Mouse (Mus musculus) cerebellum, postnatal 10 days (tissue): ENCODE results near the gene Dnaja4.

ENCODE experiments used
- DNase-seq, 2 experiments: peaks; one replicate each; pipeline ENCODE4 v3.0.0; 2021; ENCODE audit warnings: mixed read lengths in 2 of 2

The Dnaja4 gene

DNA sequence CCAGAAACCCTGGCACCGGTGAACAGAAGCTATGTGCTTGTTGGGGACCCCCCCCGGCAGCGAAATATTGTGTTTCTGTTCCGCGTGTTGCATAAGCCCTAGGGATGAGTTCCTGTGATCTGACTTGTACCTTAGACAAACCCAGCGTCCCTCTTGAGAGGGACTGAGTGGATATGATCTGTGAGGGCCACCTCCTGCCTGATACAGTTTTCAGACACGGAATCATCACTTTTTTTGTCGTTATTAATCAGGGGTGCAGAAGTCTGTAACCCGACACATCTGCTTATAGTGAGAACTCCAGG, 1.5 kb downstream of the Dnaja4 start:
- no peak for DNase-seq

DNA sequence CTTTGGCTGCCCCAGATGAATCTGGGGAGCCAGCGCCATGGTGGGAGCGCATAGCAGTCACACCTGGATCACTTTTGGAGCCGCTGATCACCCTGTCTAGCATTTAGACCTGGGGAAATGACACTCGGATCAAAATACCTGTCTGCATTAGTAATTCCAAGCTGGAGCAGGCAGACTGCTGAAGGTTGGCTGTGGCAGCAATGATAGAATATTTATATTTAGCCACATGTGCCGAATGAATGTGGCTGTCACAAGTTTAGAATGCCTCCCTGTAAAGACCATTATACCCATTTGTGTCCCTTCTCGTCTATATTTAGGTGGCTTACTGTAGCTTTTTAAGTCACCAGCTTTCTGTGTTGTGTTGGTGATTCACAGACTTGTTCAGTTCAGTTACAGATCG, 2.1 kb downstream of the Dnaja4 start:
- DNase-seq = no peak

DNA sequence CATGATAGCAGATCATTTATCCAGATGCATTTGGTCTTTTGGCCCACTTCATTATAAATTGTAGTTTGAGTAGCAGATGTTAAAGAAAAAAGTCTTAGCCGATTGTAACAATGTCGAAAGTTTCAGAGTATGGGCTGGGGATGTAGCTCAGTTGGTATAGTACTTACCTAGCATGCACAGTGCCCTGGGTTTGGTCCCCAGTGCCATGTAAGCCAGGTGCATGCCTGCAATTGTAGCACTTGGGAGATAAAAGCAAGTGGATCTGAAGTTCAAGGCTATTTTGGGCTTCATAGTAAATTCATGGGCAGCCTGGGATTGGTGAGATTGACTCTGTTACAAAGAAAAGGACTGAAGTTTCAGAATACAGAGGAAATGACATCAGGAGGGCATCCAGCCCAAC, 3.9 kb downstream of the Dnaja4 start:
- no peak for DNase-seq

DNA sequence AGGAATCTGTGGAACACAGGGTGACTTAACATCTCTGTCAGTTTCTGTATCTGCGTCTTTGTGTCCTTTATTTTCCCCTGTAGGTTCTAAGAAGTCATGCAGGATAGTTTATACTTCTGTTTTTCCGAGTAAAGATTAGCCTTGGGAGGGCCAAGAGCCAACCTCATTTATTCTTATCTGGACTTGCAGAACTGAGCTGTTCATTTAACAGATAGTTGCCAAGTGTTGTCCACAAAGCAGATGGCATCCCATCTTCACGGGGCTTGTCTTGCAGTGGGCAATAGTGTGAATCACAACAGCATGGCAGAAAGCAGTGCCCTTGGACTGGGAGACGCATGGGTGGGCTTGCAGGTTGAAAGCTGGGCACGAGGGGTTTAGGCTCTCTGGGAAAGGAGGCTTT, 5.7 kb downstream of the Dnaja4 start:
- no peak for DNase-seq

DNA sequence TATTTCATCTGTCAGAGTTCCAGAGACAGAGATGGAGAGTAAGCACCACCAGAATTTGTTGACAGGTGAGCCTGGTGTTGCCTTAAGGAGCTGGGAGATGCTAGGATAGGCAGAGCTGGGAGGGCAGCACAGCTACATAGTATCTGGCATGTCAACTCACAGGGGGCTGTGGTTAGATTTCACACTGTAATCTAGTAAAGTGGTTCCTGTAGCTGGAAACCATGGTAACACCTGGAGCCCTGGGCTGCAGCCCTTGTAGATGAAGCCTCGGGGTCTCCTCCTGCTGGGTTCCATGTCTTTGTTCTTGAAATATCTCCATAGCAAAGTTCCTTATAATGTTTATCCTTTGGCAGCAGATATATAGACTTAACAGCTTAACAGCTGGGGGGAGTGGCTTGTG, 6.9 kb downstream of the Dnaja4 start:
- DNase-seq = no peak

DNA sequence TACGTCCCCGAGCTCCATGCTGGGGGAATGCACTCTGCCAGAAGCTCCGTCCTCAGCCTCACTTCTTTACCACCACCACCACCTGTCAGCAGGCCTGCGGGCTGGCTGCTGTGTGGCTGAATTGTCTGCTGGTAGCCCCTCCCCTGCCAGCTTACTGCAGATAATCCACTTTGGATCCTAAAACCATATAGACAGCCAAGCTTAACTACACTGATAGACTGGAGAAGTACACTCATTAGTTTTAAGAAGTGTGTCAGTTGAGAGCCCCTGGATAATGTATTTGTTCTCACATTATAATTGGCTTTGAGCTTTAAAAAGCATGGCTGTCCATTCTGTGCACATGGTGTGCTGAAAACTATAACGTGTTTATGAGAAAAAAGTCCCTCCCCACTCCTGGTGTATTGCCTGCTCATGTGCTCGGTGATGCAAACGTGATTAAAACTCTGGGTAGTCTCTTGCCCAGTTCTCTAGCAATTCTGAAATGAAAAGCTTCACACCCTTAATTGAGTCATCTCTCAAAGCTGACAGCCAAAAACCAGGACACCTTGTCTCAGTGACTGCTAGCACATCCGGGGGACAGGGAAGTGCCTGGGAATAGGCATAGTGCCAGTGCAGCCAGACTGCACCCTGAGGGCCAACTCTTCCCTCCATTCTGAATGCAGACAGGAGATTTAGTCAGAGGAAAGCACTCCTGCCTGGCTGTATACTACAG, 8.8 kb downstream of the Dnaja4 start:
- DNase-seq = peak; percentile 43 to 60

DNA sequence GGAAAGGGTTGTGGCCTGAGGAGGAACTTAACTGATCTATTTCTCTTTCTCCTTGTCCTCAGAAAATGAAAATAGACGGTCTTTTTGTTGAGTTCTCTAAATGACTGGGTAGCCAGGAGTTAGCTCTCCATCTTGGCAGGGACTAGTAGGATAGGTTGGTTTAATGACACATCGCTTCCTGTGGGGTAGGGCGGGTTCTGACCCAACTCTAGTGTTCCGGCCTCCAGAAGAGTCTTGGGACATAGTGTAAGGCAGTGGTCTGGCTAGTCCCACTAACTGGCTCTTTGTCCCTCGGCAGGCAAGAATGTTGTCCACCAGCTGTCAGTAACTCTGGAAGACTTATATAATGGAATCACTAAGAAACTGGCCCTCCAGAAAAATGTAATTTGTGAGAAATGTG, 9.4 kb downstream of the Dnaja4 start:
- no peak for DNase-seq

DNA sequence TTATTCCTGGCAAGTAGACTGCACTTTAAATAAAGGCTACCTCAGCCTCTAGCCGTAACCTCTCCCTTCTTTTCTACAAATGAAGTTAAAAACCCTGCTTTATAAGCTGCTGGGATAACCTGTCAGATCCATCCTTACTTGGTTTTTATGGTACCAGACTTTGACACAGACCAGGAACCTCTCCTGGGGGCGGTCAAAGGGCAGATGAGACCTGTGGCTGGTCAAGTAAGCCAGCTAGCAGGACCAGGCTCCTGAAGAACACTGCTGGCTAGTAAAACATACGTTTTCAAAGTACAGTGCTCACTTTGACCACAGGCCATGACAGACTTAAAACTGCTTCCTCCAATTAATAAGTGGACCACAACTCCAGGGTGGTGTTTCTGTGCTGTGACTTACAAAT, 17.1 kb downstream of the Dnaja4 start:
- DNase-seq = no peak

DNA sequence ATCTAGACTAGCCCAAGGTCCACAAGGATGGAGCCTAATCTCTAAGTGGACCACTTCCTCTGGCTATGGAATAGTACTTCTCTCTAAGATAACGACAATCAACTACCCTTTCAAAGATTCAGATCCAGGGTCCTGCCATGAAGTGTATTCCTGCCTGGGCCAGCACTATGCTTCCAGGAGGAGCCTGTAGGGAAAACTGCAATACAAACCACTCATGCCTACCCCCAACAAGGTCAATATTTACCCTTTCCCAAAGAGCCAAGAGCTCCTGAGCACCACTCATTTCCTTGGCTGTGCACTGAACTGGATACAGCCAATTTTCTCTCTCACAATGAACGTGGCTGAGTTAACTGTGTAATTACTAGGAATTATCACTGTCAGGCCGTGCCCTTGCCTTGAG, 18.9 kb downstream of the Dnaja4 start:
- no peak for DNase-seq

DNA sequence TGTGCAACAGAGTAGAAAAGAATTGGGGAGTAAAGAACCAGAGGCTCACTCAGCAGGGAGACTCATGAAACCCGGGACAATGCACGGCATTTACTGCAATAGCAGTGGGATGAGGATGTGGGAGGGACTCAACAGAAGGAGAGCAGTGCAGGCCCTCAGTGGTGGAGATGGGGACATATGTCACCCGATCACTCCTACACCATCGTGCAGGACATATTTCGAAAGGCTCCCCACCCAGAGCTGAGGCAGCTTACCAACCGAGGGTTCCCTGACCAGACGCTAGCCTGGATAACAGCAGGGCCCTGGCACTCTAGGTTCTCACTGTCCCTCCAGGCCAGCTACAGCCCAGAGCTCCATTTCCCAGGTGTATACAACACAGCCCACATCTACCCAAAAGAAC, 23.5 kb downstream of the Dnaja4 start:
- no peak for DNase-seq

DNA sequence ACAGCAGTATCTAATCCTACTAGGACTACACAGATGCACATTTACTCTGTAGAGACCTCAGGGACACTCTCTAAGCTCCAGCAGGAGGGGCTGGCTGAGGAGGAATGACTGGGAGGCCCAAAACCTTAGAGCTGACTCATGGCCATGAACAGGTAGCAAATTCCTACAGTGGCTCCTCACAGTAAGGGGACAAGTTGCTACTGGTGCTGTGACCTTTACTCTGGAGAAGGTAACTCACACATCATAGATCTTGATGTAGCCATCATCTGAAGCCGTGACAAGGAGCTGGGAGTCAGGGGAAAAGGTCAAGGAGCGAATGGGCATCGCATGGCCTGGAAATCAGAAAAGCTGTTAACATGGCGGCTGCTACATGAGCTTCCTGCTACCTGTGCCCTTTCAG, 23.9 kb downstream of the Dnaja4 start:
- DNase-seq = no peak

DNA sequence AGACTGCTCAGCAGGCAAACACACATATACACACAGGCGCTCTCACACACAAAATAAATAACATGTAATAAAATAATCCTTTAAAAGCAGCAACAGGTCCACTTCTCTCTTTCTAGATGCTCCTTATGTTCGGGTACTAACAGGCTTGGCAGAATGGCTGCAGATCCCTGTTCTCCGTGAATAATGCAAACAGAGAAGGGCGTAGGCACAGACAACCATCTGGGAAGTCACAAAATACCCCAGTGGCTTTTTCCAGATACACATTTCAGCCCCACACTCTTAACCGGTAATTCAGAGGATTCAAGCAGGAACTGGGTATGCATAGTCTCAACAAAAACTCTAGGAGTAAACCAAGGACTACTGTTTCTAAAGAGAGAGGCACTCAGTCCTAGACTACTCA, 27.6 kb downstream of the Dnaja4 start:
- DNase-seq = no peak

DNA sequence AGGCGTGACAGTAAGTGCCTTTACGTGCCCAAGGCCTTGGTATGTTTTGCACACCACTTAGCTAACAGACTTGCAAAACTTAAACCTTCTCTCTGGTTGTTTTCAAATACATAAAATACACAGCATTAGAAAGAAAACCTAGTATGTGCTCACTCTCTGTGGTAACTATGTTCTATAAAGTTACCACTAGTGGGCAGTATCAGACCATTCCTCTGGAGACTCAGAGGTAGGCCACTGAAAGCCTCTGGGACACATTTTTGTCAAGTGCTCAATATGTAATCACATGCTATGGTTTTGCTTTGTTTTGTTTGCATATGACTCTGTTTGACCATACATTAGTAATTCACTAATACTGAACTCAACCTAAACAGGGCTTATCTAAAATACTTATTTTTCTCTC, 33.4 kb downstream of the Dnaja4 start:
- DNase-seq = peak in 1 of 2 experiments; percentile 41

DNA sequence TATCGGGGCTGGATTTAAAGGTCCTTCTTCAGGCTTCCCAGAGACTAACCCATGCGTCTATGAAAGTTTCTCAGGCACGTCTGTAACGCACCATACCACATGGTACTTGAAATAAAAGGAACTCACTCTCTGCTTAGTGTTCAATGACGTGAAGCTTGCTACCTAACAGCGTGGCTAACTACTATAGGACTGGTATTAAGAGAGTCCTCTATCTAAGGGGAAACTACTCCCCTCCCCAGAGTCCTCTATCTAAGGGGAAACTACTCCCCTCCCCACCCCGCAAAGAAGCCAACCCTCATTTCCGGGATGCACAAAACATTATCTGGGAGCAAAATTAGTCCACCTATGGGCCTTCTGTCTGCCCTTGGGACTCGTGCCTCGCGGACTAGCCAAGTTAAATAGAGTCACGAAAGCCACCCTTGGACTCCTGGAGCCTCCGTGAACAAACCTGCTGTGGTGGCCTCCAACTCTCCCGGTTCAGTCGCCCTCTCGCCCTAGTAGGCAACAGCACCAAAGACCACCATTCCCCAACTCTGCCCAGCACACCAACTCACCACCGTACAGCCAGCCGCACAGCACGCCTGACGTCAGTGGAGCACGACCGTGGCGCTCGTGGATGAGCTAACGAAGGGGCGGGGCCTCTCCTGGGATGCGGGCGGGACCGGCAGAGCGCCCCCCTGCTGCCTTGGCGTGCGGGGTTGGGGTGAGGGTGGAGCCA, 35.4 kb downstream of the Dnaja4 start, which contains the start of gene Wdr61:
Wdr61 (minus strand) TSS at position 599 of the 718 bp plus-strand sequence.
- peak; percentile 99 for DNase-seq

DNA sequence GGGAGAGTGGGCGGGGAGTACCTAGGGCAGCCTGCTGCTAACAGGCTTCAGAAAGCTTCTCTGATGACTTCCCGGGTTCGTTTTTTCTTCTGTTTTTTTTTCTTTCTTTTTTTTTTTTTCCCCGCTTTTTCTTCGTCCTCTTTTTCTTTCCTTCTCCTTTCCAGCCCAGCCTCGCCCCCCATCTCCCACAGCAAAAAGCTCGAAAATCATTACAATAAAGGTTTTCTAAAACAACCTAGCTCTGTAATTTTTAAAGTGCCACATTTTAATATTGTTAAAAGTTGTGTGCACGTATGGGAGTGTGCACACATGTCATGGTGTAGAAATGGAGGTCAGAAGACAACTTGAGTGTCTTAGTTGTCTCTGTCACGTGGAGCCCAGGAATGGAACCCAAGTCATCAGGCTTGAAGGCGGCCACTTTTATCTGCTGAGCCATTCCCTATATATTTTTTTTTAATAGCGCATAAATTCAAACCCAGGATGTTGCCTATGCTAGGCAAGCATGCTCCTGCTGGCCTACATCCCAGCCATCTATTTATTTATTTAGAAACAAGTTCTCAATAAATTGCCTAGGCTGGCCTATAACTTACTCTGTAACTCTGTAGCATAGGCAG, 36.1 kb downstream of the Dnaja4 start:
- no peak for DNase-seq

DNA sequence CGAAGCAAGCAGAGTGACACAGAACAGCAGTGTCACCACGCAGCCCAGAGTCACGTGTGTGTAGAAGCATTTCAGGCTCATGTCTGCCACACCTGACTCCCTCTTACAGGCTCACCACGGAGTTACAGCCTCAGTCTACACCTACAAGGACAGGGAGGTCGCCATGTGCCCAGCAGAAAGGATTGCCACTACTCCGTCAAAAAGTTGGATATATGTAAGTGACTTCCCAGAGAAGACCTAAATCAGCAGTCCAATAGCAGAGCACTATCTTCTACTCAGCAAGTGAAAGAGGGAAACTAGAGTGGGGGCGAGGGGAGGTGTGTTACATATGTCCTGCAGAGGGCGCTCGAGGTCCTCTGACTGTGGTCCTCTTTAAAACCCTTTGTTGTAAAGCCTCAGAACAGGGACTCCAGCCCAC, 37.6 kb downstream of the Dnaja4 start:
- peak; percentile 74 to 78 for DNase-seq

DNA sequence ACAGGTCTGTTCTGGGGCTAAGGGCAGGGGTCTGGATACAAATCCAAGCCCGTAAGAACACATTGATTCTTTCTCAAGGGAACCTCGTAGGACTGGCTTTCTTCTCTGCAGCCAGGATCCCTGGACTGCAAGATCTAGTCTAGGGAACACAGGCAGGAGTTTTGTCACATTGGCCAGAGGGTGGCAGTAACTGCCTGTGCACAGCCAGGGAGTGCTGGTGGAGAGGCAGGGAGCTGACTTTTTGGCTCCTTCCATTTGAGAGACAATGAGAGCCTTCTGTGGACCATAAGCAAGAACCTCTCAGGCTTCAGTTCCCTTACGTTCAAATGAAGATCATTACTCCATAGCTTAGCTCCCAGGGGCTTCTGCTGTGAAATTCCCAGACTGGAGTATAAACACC, 39.7 kb downstream of the Dnaja4 start:
- DNase-seq = peak; percentile 82

DNA sequence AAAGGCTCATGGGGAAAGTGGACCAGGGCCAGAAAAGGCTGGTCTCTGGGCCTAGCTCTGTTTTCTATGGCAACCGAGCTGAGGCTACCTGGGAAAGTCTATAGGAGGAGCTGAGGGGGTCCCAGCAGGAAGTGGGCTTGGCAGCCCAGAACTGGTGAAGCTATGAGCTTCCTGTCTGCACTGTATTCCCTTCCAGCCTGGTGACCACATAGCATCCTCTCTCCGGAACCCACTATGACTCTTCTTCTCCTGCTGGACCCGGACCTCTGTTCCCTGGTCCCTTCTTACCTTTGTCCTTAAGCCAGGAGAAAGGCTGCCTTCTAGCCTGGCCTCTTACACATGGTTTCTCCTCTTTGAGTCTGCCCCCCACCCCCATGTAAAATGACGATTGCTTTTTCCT, 45.2 kb downstream of the Dnaja4 start:
- DNase-seq = no peak

DNA sequence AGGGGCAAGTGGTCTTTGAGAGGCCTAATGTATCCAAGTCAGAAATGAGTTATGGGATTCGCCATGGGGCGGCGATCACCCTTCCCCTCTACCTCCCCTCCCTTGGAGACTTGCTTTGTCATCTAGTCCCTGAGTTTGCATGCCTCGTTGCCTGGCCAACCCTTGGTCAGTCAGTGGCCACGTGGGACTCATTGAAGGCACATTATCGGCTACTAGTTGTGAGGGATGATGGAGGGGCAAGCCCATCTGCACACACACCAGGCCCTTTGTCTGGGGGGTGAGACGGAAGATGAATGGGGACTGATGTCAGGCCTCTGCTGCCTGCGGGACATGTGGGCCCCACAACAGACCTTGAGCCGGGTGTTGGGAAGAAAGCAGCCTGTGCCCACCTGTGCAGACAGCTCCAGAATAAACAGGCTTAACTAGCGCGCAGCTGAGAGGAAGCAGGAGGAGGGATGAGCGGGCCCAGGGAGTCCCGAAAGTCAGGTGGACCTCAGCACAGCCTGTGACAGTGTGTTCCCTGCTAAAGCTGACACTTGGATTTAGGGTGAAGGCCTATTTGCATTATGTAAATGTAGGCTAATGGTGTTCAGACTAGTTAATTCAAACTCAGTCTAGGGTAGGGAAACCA, 47.2 kb downstream of the Dnaja4 start:
- DNase-seq = no peak

DNA sequence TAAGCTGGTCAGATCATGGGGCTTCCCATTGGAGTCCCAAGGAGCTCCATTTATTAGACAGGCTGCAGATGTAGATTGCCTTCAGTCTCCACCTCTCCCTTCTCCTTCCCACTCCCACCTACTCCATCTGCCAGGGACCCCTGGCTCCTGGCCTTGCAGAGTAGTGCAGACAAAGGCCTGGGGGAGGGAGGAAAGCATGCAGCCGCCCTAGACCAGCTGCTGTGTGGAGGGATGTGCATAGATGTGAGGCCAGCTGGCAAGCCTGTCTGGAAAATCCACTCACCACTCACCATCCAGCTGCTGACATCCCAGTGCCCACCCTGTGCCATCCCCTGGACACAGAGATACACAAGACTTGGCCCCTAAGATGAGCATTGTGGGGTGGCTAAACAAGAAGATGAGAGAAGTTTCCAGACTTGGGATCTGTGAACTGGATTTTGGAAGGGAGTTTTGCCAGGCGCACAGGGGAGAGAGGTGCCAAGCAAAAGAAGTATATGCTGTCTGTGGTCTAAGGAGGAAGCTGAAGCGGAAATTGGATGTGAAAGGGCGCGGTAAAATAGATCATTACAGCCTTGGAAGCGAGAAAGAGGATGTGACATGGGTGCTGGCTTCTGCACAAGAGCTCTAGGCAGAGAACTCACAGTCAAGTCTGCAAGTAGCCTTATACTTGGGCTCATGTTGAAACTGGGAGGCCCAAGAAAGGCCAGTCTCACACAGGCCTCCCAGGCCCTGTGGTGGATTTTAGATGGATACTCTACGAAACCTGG, 51.7 kb downstream of the Dnaja4 start:
- DNase-seq = peak; percentile 20 to 28

DNA sequence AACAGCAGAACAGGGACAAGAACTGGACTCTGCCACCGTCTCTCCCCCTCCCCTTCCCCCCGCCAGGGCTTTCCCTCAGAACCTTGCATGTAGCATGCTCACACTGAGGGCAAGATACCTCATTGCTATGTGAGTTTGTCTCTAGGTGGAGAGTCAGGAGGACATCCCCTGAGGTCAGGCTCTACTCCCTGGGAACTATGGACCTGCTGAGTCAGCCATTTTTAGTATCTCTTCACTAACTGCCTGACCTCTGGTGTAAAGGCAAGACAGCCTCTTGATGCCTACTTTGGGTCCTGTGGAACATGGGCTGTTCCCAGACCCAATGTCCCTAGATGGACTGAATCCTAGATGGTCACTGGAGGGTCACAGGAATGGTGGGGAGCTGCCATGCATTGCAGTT, 53.0 kb downstream of the Dnaja4 start:
- no peak for DNase-seq

DNA sequence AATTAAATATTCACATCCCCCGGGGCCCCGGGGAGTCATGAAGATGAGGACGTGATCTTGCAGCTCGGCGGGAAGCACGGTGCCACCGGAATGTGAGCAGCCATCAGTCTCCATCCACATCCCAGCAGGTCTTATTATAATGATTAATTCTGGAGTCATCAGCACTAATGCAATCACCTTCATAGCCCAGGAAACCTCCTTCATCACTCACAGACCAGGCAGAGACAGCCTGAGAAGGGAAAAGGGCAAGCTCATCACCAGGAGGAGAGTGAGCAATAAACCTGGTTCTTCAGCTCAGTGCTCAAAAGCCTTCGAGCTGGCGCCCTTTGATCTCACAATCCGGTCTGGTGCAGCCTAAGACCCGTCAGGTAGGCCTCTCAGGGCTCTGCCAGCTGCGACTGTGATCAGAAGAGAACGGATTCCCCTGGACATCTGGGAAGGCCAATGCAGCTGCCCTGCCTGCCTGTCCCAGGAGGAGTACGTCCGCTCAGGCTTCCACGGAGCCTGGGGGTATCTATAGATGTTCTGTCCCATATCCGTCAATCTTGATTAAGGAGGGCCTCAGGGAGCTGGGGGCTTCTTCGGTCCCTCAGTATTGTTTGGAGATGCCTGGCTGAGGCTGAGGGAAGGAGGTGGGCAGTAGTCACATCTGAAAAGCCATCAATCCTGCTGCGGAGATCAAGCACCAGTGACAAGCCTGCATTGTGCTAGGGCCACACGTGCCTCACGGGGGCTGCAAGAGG, 53.7 kb downstream of the Dnaja4 start:
- DNase-seq = no peak
